Mouse (Mus musculus) naive thymus-derived CD4-positive, alpha-beta T cell, adult 2 months (primary cell): ENCODE measurements around the gene Glrx.
"Not testable (repeated sequence)": the region's sequence is repeated elsewhere in the genome, so short reads cannot be mapped to it uniquely, and the experiment has no call there.

Source experiments
- DNase-seq: peaks from one replicate; pipeline ENCODE4 v3.0.0-alpha.2; 2011; ENCODE audit warnings: low read depth

Glrx gene

GRCm38 (mm10) chr13:75835461-75835860, 4.2 kb upstream of the Glrx start:
- DNase-seq: no peak

GRCm38 (mm10) chr13:75838506-75838905, 1.2 kb upstream of the Glrx start:
- DNase-seq: no peak

GRCm38 (mm10) chr13:75840752-75841285, 1.2 kb downstream of the Glrx start:
- no peak for DNase-seq

- DNase-seq: no peak
Observed at GRCm38 (mm10) chr13:75841950-75842349, 2.3 kb downstream of the Glrx start.

- DNase-seq: no peak
Observed at GRCm38 (mm10) chr13:75843331-75843730, 3.7 kb downstream of the Glrx start.

GRCm38 (mm10) chr13:75843993-75844683, 4.5 kb downstream of the Glrx start:
- DNase-seq: peak; percentile 37

GRCm38 (mm10) chr13:75844833-75845518, 5.3 kb downstream of the Glrx start:
- DNase-seq: no peak

- peak; percentile 36 for DNase-seq
Observed at GRCm38 (mm10) chr13:75845519-75846166, 6.0 kb downstream of the Glrx start.

- no peak for DNase-seq
Observed at GRCm38 (mm10) chr13:75847027-75847426, 7.4 kb downstream of the Glrx start.

GRCm38 (mm10) chr13:75852027-75852426, 12.4 kb downstream of the Glrx start:
- no peak for DNase-seq

GRCm38 (mm10) chr13:75853118-75853517, 13.4 kb downstream of the Glrx start:
- DNase-seq: no peak

- DNase-seq: no peak
Observed at GRCm38 (mm10) chr13:75859264-75859844, 19.7 kb downstream of the Glrx start.

- DNase-seq: no peak
Observed at GRCm38 (mm10) chr13:75865486-75866184, 26.0 kb downstream of the Glrx start.

GRCm38 (mm10) chr13:75867876-75868275, 28.2 kb downstream of the Glrx start:
- no peak for DNase-seq

GRCm38 (mm10) chr13:75874608-75875376, 35.1 kb downstream of the Glrx start:
- DNase-seq: no peak

- DNase-seq: not testable (repeated sequence)
Observed at GRCm38 (mm10) chr13:75876188-75876587, 36.5 kb downstream of the Glrx start.

GRCm38 (mm10) chr13:75876592-75876991, 36.9 kb downstream of the Glrx start:
- DNase-seq: no peak

GRCm38 (mm10) chr13:75877907-75878306, 38.2 kb downstream of the Glrx start:
- peak; percentile 68 for DNase-seq

GRCm38 (mm10) chr13:75879756-75880155, 40.1 kb downstream of the Glrx start:
- no peak for DNase-seq

GRCm38 (mm10) chr13:75880501-75880900, 40.8 kb downstream of the Glrx start:
- DNase-seq: no peak

GRCm38 (mm10) chr13:75883792-75884191, 44.1 kb downstream of the Glrx start:
- no peak for DNase-seq
